Mouse (Mus musculus) neural tube, embryonic 11.5 days (tissue): ENCODE measurements around the gene St3gal4. TPM values are rescaled to one million over a fixed set of nuclear protein-coding genes. Genes with fewer than 3 reads are reported as not detected.

ENCODE experiments used
- ATAC-seq: fragments of 200-750 bp; cut with Nextera tagmentation; 2 replicates; pipeline ENCODE4 v1.8.0; 2017; ENCODE audit warnings: moderate number of reproducible peaks, mild to moderate bottlenecking, moderate TSS enrichment, moderate library complexity; ENCODE audit not compliant: insufficient read depth, low FRiP score, low TSS enrichment
- DNase-seq: peaks from one replicate; pipeline ENCODE4 v3.0.0-alpha.2; 2015; ENCODE audit warnings: low spot score
- H3K27ac ChIP-seq: fragments of 300-500 bp; sonication (generic); 2 replicates; pipeline ENCODE4 v1.5.1; 2014; ENCODE audit warnings: low read depth, mild to moderate bottlenecking, low read length
- H3K27me3 ChIP-seq: fragments of 300-500 bp; sonication (generic); 2 replicates; pipeline ENCODE4 v1.6.1; 2014; ENCODE audit warnings: mild to moderate bottlenecking, low read length, mixed read lengths; ENCODE audit not compliant: control insufficient read depth, insufficient read depth
- H3K36me3 ChIP-seq: fragments of 300-500 bp; sonication (generic); 2 replicates; pipeline ENCODE4 v1.6.1; 2014; ENCODE audit warnings: mild to moderate bottlenecking, low read length, moderate library complexity, mixed read lengths; ENCODE audit not compliant: control insufficient read depth, insufficient read depth
- H3K4me1 ChIP-seq: fragments of 300-500 bp; sonication (generic); 2 replicates; pipeline ENCODE4 v1.6.1; 2014; ENCODE audit warnings: low read length, mixed read lengths; ENCODE audit not compliant: control insufficient read depth, insufficient read depth
- H3K4me2 ChIP-seq: fragments of 300-500 bp; sonication (generic); 2 replicates; pipeline ENCODE4 v1.6.1; 2014; ENCODE audit warnings: low read depth, mild to moderate bottlenecking, moderate library complexity
- H3K4me3 ChIP-seq: fragments of 300-500 bp; sonication (generic); 2 replicates; pipeline ENCODE4 v1.5.1; 2014; ENCODE audit warnings: low read depth, low read length
- H3K9ac ChIP-seq: fragments of 300-500 bp; sonication (generic); 2 replicates; pipeline ENCODE4 v1.6.1; 2014; ENCODE audit warnings: mild to moderate bottlenecking, low read length
- H3K9me3 ChIP-seq: fragments of 300-500 bp; sonication (generic); 2 replicates; pipeline ENCODE4 v1.6.1; 2016; ENCODE audit warnings: low read length; ENCODE audit not compliant: control insufficient read depth
- WGBS: fragments of 180-500 bp; shearing (Covaris S2); extraction: QIAGEN DNeasy Blood & Tissue Kit; methylation state at CpG from one replicate; pipeline ENCODE4 v1.1.7; 2014; 5-methylcytosine and 5-hydroxymethylcytosine counted together
- polyA plus RNA-seq: library from polyadenylated mRNA; unstranded; fragments of >200 nt; fragmentation: Nextera tagmentation; extraction: Ambion mirVana; gene quantifications from 2 replicates; pipeline ENCODE4 v1.2.1, GENCODE M21; 2014

Gene St3gal4
- polyA plus RNA-seq, 1 experiment from 2014 or later, result 12.3 TPM

- no peak overlapping the region for H3K27ac ChIP-seq
- no peak overlapping the region for H3K9ac ChIP-seq
- ATAC-seq (no peak), DNase-seq (no peak)
- no peaks in the 10 kb centered on the region for H3K9me3 ChIP-seq
- H3K36me3 ChIP-seq, result no peaks in the 10 kb centered on the region
- H3K4me1 ChIP-seq, result no peaks in the 10 kb centered on the region
- H3K27me3 ChIP-seq, result no peaks in the 10 kb centered on the region
- no peak overlapping the region for H3K4me2 ChIP-seq
- 96% methylated on average over 6 of the region's 6 CpGs for WGBS
- H3K4me3 ChIP-seq, result no peak overlapping the region
Observed at GRCm38 (mm10) chr9:35050701-35051454, 68.2 kb downstream of the St3gal4 start.

GRCm38 (mm10) chr9:35049891-35050527 lies 69.1 kb downstream of the St3gal4 start:
- no peak overlapping the region for H3K4me2 ChIP-seq
- H3K27ac ChIP-seq, result no peak overlapping the region
- no peaks in the 10 kb centered on the region; the same call in 1 of the 2 replicates for H3K4me1 ChIP-seq
- no peak overlapping the region for H3K9ac ChIP-seq
- no peaks in the 10 kb centered on the region for H3K9me3 ChIP-seq
- H3K36me3 ChIP-seq, result no peaks in the 10 kb centered on the region
- no peaks in the 10 kb centered on the region for H3K27me3 ChIP-seq
- DNase-seq, result no peak
- H3K4me3 ChIP-seq, result no peak overlapping the region
- WGBS, result 83% methylated on average over 3 of the region's 3 CpGs
- ATAC-seq, result no peak

DNA sequence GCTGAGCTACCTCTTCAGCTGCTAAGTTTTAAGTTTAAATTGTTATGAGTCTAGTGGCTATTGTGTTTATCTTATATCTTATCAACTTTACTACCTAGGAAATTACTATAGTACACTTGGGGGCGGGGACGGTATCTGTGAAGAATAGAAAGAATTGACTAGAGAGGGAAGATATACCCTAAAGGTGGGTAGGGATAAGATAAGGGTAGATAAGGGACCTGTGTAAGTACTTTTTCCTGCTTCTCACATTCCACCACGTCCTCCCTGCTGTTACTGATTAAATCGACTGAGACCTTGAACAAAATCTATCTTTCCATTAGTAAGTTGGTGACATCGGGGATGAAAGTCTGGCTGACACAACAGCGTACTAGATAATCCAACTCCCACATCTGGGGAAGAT lies 70.6 kb downstream of the St3gal4 start:
- Histone ChIP-seq H3K27ac (no peak overlapping the region), H3K36me3 (no peaks in the 10 kb centered on the region), H3K4me1 (peaks cover 9% of the 10 kb centered on the region), H3K9ac (no peak overlapping the region), H3K9me3 (no peaks in the 10 kb centered on the region), H3K4me3 (no peak overlapping the region), H3K27me3 (no peaks in the 10 kb centered on the region), H3K4me2 (no peak overlapping the region)
- DNase-seq, result no peak
- no peak for ATAC-seq
- WGBS, result 91% methylated on average over 6 of the region's 6 CpGs

DNA sequence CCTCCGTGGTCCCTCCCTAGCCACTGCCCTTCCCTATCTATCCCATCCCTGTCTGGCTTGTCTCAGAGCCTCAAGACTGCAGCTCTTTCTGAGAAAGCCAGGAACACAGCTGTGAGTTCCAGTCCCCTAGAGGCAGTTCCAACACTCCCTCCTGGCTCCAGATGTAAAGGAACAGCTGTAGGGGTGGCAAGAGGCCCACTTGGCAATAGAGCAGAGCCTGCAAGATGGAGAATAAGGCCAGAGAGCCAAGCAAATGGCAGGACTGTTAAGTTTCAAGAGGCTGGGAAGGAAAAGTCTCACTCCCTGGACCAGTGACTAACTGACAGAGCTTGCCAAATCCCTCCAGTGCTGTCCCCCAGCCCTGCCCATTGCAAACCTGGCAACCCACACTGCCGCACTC lies 73.3 kb downstream of the St3gal4 start:
- DNase-seq, result no peak
- WGBS, result 86% methylated on average over 2 of the region's 2 CpGs

GRCm38 (mm10) chr9:35045031-35045531 lies 74.0 kb downstream of the St3gal4 start:
- H3K36me3 ChIP-seq, result no peaks in the 10 kb centered on the region
- DNase-seq, result no peak
- 65% methylated on average over 11 of the region's 11 CpGs for WGBS
- no peak for ATAC-seq
- no peaks in the 10 kb centered on the region for H3K9me3 ChIP-seq
- H3K9ac ChIP-seq, result no peak overlapping the region; the same call in 1 of the 2 replicates
- H3K4me3 ChIP-seq, result no peak overlapping the region
- no peak overlapping the region for H3K27ac ChIP-seq
- no peak overlapping the region for H3K4me2 ChIP-seq
- H3K27me3 ChIP-seq, result no peaks in the 10 kb centered on the region
- H3K4me1 ChIP-seq, result peaks cover 9% of the 10 kb centered on the region

More for the DNA sequence above, 73.3 kb downstream of the St3gal4 start:
- Histone ChIP-seq H3K36me3 (no peaks in the 10 kb centered on the region), H3K27ac (no peak overlapping the region), H3K4me3 (no peak overlapping the region), H3K4me2 (no peak overlapping the region), H3K9ac (no peak overlapping the region), H3K4me1 (peaks cover 9% of the 10 kb centered on the region), H3K9me3 (no peaks in the 10 kb centered on the region), H3K27me3 (no peaks in the 10 kb centered on the region)
- ATAC-seq, result no peak

GRCm38 (mm10) chr9:35044458-35044857 lies 74.6 kb downstream of the St3gal4 start:
- Histone ChIP-seq H3K27ac (no peak overlapping the region), H3K9me3 (no peaks in the 10 kb centered on the region), H3K36me3 (no peaks in the 10 kb centered on the region), H3K4me2 (no peak overlapping the region), H3K4me1 (peaks cover 9% of the 10 kb centered on the region), H3K4me3 (no peak overlapping the region), H3K9ac (peak overlapping the region; percentile 41), H3K27me3 (no peaks in the 10 kb centered on the region)
- ATAC-seq (peak; percentile 22; the same call in 1 of the 2 replicates), DNase-seq (peak; percentile 70)
- 10% methylated on average over 15 of the region's 15 CpGs for WGBS

- DNase-seq (peak; percentile 28), ATAC-seq (peak; percentile 57)
- Histone ChIP-seq H3K4me3 (no peak overlapping the region), H3K36me3 (no peaks in the 10 kb centered on the region), H3K4me2 (no peak overlapping the region), H3K27me3 (no peaks in the 10 kb centered on the region), H3K27ac (no peak overlapping the region), H3K9me3 (no peaks in the 10 kb centered on the region), H3K4me1 (peaks cover 9% of the 10 kb centered on the region), H3K9ac (no peak overlapping the region)
- 39% methylated on average over 7 of the region's 7 CpGs for WGBS
Observed at GRCm38 (mm10) chr9:35043619-35044018, 75.4 kb downstream of the St3gal4 start.

GRCm38 (mm10) chr9:35041493-35041892 lies 77.6 kb downstream of the St3gal4 start:
- DNase-seq (no peak), ATAC-seq (no peak)
- Histone ChIP-seq H3K4me1 (peaks cover 9% of the 10 kb centered on the region), H3K9me3 (no peaks in the 10 kb centered on the region), H3K27ac (no peak overlapping the region), H3K4me2 (no peak overlapping the region), H3K9ac (no peak overlapping the region), H3K36me3 (no peaks in the 10 kb centered on the region), H3K4me3 (no peak overlapping the region), H3K27me3 (no peaks in the 10 kb centered on the region)
- 80% methylated on average over 5 of the region's 5 CpGs for WGBS

DNA sequence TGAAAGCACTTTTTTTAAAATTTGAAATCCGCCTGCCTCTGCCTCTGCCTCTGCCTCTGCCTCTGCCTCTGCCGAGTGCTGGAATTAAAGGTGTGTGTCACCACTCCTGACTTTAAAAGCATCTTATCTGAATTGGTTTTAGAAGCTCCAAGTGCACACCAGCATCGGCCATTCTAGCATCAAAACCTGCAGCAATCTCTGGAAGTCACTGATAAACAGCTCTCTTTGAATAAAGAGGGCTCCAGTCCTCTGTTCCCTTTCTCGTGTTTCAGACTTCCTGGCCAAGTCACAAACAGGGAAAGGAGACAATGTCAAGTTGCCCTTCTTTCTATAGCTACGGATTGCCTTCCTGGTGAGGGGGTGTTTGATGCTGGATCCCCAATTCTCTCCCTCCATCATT lies 79.2 kb downstream of the St3gal4 start:
- DNase-seq (no peak), ATAC-seq (no peak)
- Histone ChIP-seq H3K27me3 (no peaks in the 10 kb centered on the region), H3K9ac (no peak overlapping the region), H3K27ac (no peak overlapping the region), H3K4me3 (no peak overlapping the region), H3K9me3 (no peaks in the 10 kb centered on the region), H3K36me3 (no peaks in the 10 kb centered on the region), H3K4me2 (no peak overlapping the region), H3K4me1 (peaks cover 9% of the 10 kb centered on the region)
- 68% methylated on average over 5 of the region's 5 CpGs for WGBS
